Mouse (Mus musculus) lung, adult 2 months (tissue): ENCODE data around the gene Npy.

Source experiments
- CTCF ChIP-seq: fragments of 200-500 bp; IDR thresholded peaks from 2 replicates; pipeline ENCODE4 v1.5.1; 2011; ENCODE audit warnings: mild to moderate bottlenecking, low read length, control low read depth; ENCODE audit not compliant: insufficient read depth
- POLR2A ChIP-seq: fragments of 200-500 bp; IDR thresholded peaks from 2 replicates; pipeline ENCODE4 v1.6.1; 2011; ENCODE audit warnings: low read depth, mild to moderate bottlenecking, control low read depth, low read length, borderline replicate concordance; ENCODE audit errors: extremely low read depth

DNA sequence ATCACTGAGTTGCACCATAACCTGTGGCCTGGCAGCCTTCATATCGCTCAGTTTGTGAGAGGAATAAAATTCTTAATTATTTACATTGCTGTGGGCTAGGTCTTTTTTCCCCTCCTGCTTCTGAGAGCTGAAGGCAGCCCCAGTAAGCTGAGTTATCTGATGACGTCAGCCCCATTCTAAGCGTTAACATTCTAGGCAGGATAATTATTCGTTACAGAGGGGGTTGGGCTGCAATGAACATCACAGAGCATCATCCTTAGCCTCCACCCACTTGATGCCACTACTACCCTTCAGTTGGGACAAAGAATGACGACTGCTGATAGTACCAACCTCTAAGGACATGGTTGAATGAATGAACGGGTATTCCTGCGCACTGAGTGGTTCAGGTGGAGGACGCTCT, 47.5 kb upstream of the Npy start:
- TF ChIP-seq CTCF (no peak), POLR2A (no peak)
